Mouse (Mus musculus) left cerebral cortex, postnatal 14 days (tissue): ENCODE measurements at regions not wholly inside any gene's neighbourhood (a gene's known extent, or its start where the extent isn't known, plus 50 kb on each side); places are given as distances from the start of the nearest gene placed in this dataset.

Experiments
- DNase-seq, 2 experiments: peaks; one replicate each; pipeline ENCODE4 v3.0.0; 2021 to 2022; ENCODE audit warnings: low spot score in 2 of 2, mixed read lengths in 1 of 2
- intact Hi-C: fragments of 180-260 bp; cut with DNase I; formaldehyde crosslinking; loops from one replicate; pipeline ENCODE4 v1.15.1; 2025

GRCm38 (mm10) chr2:68799993-68800740 is 61.1 kb upstream of the Cers6 start:
- intact Hi-C loops = no loop called here
- DNase-seq = peak; percentile 33 to 39

- intact Hi-C loops = no loop called here
- no peak for DNase-seq
Observed at GRCm38 (mm10) chr2:68804117-68804516, 57.1 kb upstream of the Cers6 start.

GRCm38 (mm10) chr2:68805866-68806265 is 55.4 kb upstream of the Cers6 start:
- peak; percentile 57 to 58 for DNase-seq
- intact Hi-C loops = no loop called here

- intact Hi-C loops = no loop called here
- DNase-seq = no peak
Observed at GRCm38 (mm10) chr2:68806311-68806895, 54.8 kb upstream of the Cers6 start.
